Mouse (Mus musculus): ENCODE measurements around the gene Atxn10. TPM values are rescaled to one million over a fixed set of nuclear protein-coding genes. Genes with fewer than 3 reads are reported as not detected.
"Not testable (repeated sequence)": the region's sequence is repeated elsewhere in the genome, so short reads cannot be mapped to it uniquely, and the experiment has no call there.

Gene Atxn10
- polyA plus RNA-seq, 1 experiment from 2014 or later = 231 TPM

GRCm38 (mm10) chr15:85315378-85316025 is 20.5 kb upstream of the Atxn10 start:
- no peaks in the 10 kb centered on the region for H3K9me3 ChIP-seq
- ATAC-seq (ENCODE audit: insufficient read depth, low FRiP score, low read depth) = no peak
- no peak overlapping the region for H3K4me3 ChIP-seq (replicated peaks)
- H3K36me3 ChIP-seq = no peaks in the 10 kb centered on the region
- 39% methylated on average over 12 of the region's 13 CpGs for WGBS
- H3K4me2 ChIP-seq = no peak overlapping the region
- no peak overlapping the region for H3K9ac ChIP-seq
- H3K27me3 ChIP-seq (replicated peaks) = 0 out of 2 replicates have a peak, but pooled peaks cover 5% of the 10 kb centered on the region
- no peak overlapping the region for H3K27ac ChIP-seq
- peaks cover 6% of the 10 kb centered on the region; the same call in 1 of the 2 replicates for H3K4me1 ChIP-seq

DNA sequence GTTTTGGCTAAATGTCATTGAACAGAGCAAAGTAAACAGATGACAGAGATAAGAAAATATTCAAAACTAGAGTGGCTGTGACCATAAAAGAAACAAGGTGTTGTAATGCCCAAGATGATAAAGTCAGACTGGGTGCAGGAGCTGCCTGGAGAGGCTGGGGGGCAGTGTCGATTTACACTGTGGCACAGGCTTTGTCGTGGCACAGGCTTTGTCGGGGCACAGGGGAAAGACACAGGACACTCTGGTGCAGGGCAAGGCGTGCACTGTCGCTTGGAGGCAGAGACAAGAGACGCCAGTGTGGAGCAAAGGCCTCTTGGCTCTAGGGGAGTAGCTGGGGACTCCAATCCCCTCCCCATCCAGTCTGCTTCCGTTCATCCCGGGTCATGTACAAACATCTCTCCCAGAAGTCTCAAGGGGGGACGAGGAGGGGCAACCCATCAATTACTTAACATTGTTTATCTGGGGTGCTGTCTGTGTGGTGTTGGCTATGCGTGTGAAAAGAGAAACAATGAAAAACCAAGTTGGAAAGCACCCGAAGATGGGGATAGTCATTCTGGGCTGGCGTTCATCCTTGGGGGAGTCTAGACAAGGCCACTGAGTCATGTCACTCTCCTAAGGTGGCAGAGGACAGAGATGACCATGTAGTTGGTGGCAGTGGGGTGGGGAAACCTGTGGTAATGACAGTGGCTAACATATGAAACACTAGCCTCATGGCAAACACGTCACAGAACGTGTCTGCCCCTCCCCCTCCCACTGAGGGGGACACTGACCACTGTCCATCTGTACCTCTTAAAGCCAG is 19.5 kb upstream of the Atxn10 start:
- Histone ChIP-seq H3K4me3 (replicated peaks) (no peak overlapping the region), H3K9ac (no peak overlapping the region), H3K4me2 (no peak overlapping the region), H3K27ac (no peak overlapping the region), H3K4me1 (peaks cover 6% of the 10 kb centered on the region; the same call in 1 of the 2 replicates), H3K27me3 (replicated peaks) (0 out of 2 replicates have a peak, but pooled peaks cover 5% of the 10 kb centered on the region), H3K9me3 (no peaks in the 10 kb centered on the region), H3K36me3 (no peaks in the 10 kb centered on the region)
- no peak for ATAC-seq (ENCODE audit: insufficient read depth, low FRiP score, low read depth)
- WGBS = 31% methylated on average over 14 of the region's 14 CpGs

- peaks cover 6% of the 10 kb centered on the region; the same call in 1 of the 2 replicates for H3K4me1 ChIP-seq
- H3K27ac ChIP-seq = no peak overlapping the region
- ATAC-seq (ENCODE audit: insufficient read depth, low FRiP score, low read depth) = no peak
- 0 out of 2 replicates have a peak, but pooled peaks cover 5% of the 10 kb centered on the region for H3K27me3 ChIP-seq (replicated peaks)
- H3K4me3 ChIP-seq (replicated peaks) = no peak overlapping the region
- H3K4me2 ChIP-seq = no peak overlapping the region
- H3K9ac ChIP-seq = no peak overlapping the region
- H3K36me3 ChIP-seq = no peaks in the 10 kb centered on the region
- 76% methylated on average over 11 of the region's 11 CpGs for WGBS
- no peaks in the 10 kb centered on the region for H3K9me3 ChIP-seq
Observed at GRCm38 (mm10) chr15:85319924-85320668, 15.9 kb upstream of the Atxn10 start.

- Histone ChIP-seq H3K4me2 (no peak overlapping the region), H3K4me1 (no peaks in the 10 kb centered on the region), H3K9me3 (no peaks in the 10 kb centered on the region), H3K9ac (no peak overlapping the region), H3K4me3 (replicated peaks) (no peak overlapping the region), H3K27ac (no peak overlapping the region), H3K27me3 (replicated peaks) (no peaks in the 10 kb centered on the region), H3K36me3 (no peaks in the 10 kb centered on the region)
- ATAC-seq (ENCODE audit: insufficient read depth, low FRiP score, low read depth) = no peak
- 82% methylated on average over 4 of the region's 4 CpGs for whole genome bisulfite sequencing
Observed at GRCm38 (mm10) chr15:85323214-85323613, 12.8 kb upstream of the Atxn10 start.

DNA sequence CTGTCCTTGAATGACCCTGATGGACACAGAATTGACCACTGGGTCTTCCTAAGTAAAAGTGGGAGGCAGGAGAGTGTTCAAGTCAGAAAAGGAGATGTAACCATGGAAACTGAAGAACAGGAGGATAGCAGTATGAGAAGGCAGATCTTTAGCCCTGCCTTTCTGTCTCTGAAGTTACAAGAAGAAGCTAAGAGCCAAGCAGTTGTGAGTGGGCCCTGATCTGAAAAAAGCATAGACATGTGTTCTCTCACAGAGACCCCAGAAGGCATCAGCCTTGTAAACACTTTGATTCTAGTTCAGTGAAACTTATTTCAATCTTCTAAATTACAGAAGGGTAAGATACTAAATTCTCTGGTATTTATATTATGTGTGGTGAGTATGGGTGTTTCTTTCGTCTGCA is 11.6 kb upstream of the Atxn10 start:
- no peaks in the 10 kb centered on the region for H3K36me3 ChIP-seq
- no peak overlapping the region for H3K4me3 ChIP-seq (replicated peaks)
- no peak for ATAC-seq (ENCODE audit: insufficient read depth, low FRiP score, low read depth)
- no peaks in the 10 kb centered on the region for H3K27me3 ChIP-seq (replicated peaks)
- no peak overlapping the region for H3K9ac ChIP-seq
- no peak overlapping the region for H3K27ac ChIP-seq
- H3K9me3 ChIP-seq = no peaks in the 10 kb centered on the region
- no peaks in the 10 kb centered on the region for H3K4me1 ChIP-seq
- 95% methylated on average over 1 of the region's 1 CpGs for WGBS
- H3K4me2 ChIP-seq = no peak overlapping the region

DNA sequence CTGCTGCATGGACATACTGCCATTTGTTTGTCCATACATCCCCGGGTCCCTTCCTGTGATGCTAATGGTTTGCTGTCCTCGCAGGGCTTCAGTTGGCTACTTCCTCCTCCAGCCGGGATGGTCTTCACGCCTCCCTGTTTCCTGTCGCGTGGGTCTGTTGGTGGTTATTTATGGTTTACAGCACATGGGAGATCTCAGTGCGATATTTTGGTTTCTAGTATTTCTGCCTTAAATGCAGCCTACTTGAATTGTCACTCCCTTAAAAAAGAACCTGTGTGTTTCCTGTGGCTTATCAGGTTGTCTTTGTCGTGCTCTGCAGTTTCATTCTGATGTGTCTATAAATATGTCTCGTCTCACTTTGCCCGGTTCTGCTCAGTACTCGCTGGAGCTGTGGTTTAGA is 8.2 kb upstream of the Atxn10 start:
- no peak for ATAC-seq (ENCODE audit: insufficient read depth, low FRiP score, low read depth)
- H3K27ac ChIP-seq = no peak overlapping the region
- no peaks in the 10 kb centered on the region for H3K4me1 ChIP-seq
- no peak overlapping the region for H3K4me2 ChIP-seq
- H3K36me3 ChIP-seq = no peaks in the 10 kb centered on the region
- no peaks in the 10 kb centered on the region for H3K27me3 ChIP-seq (replicated peaks)
- no peaks in the 10 kb centered on the region for H3K9me3 ChIP-seq
- H3K4me3 ChIP-seq (replicated peaks) = no peak overlapping the region
- H3K9ac ChIP-seq = no peak overlapping the region
- 38% methylated on average over 11 of the region's 11 CpGs for WGBS

- not testable (repeated sequence) for H3K36me3 ChIP-seq; ATAC-seq (ENCODE audit: insufficient read depth, low FRiP score, low read depth); H3K4me1 ChIP-seq; H3K4me3 ChIP-seq (replicated peaks); H3K9me3 ChIP-seq; H3K4me2 ChIP-seq; H3K9ac ChIP-seq; H3K27ac ChIP-seq; H3K27me3 ChIP-seq (replicated peaks)
- WGBS = 83% methylated on average over 2 of the region's 2 CpGs
Observed at GRCm38 (mm10) chr15:85328455-85328854, 7.6 kb upstream of the Atxn10 start.

- 86% methylated on average over 5 of the region's 5 CpGs for WGBS
- no peak for ATAC-seq (ENCODE audit: insufficient read depth, low FRiP score, low read depth)
- Histone ChIP-seq H3K27ac (no peak overlapping the region), H3K9ac (no peak overlapping the region), H3K4me1 (no peaks in the 10 kb centered on the region), H3K9me3 (no peaks in the 10 kb centered on the region), H3K27me3 (replicated peaks) (no peaks in the 10 kb centered on the region), H3K4me2 (no peak overlapping the region), H3K4me3 (replicated peaks) (no peak overlapping the region), H3K36me3 (no peaks in the 10 kb centered on the region)
Observed at GRCm38 (mm10) chr15:85329096-85329495, 6.9 kb upstream of the Atxn10 start.

DNA sequence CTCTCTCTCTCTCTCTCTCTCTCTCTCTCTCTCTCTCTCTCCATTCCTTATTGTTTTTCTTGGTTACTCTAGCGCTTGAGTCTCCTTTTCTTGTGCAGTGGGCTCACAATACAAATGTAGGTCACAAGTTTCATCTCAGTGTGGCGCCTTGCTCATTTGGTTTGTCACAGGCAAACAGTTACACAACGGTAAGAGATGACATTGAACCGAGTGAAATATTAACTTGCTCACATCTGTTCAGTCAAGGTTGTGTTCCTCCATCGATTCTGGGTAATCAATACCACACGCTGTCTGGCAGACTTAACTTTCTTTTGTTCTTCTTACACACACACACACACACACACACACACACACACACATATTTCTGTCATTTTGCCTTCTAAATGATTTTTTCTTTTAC is 6.0 kb upstream of the Atxn10 start:
- Histone ChIP-seq H3K4me2 (no peak overlapping the region), H3K27ac (no peak overlapping the region), H3K9me3 (no peaks in the 10 kb centered on the region), H3K27me3 (replicated peaks) (no peaks in the 10 kb centered on the region), H3K36me3 (no peaks in the 10 kb centered on the region), H3K4me3 (replicated peaks) (no peak overlapping the region), H3K9ac (no peak overlapping the region), H3K4me1 (no peaks in the 10 kb centered on the region)
- 76% methylated on average over 6 of the region's 6 CpGs for WGBS
- no peak; the same call in 1 of the 2 replicates for ATAC-seq (ENCODE audit: insufficient read depth, low FRiP score, low read depth)

- not testable (repeated sequence) for H3K27me3 ChIP-seq (replicated peaks); H3K4me1 ChIP-seq; H3K9ac ChIP-seq; ATAC-seq (ENCODE audit: insufficient read depth, low FRiP score, low read depth); H3K4me2 ChIP-seq; H3K4me3 ChIP-seq (replicated peaks); H3K9me3 ChIP-seq; H3K36me3 ChIP-seq; H3K27ac ChIP-seq
- 84% methylated on average over 6 of the region's 6 CpGs for WGBS
Observed at GRCm38 (mm10) chr15:85333511-85333910, 2.5 kb upstream of the Atxn10 start.

GRCm38 (mm10) chr15:85334234-85334633 is 1.8 kb upstream of the Atxn10 start:
- Histone ChIP-seq H3K27me3 (replicated peaks) (no peaks in the 10 kb centered on the region), H3K4me3 (replicated peaks) (no peak overlapping the region), H3K9ac (no peak overlapping the region), H3K27ac (no peak overlapping the region), H3K9me3 (no peaks in the 10 kb centered on the region), H3K36me3 (no peaks in the 10 kb centered on the region), H3K4me1 (peaks cover 9% of the 10 kb centered on the region), H3K4me2 (no peak overlapping the region)
- WGBS = 36% methylated on average over 3 of the region's 3 CpGs
- no peak for ATAC-seq (ENCODE audit: insufficient read depth, low FRiP score, low read depth)
